Mouse (Mus musculus) stomach, postnatal 0 days (tissue): ENCODE data around the gene Lin28a.

Experiments
- CTCF ChIP-seq: IDR thresholded peaks from 2 replicates; pipeline ENCODE4 v1.5.1; 2016; ENCODE audit warnings: antibody characterized with exemption, low read depth, mild to moderate bottlenecking, moderate library complexity
- EP300 ChIP-seq: optimal IDR thresholded peaks from 2 replicates; pipeline ENCODE3; 2016; ENCODE audit warnings: antibody characterized with exemption

DNA sequence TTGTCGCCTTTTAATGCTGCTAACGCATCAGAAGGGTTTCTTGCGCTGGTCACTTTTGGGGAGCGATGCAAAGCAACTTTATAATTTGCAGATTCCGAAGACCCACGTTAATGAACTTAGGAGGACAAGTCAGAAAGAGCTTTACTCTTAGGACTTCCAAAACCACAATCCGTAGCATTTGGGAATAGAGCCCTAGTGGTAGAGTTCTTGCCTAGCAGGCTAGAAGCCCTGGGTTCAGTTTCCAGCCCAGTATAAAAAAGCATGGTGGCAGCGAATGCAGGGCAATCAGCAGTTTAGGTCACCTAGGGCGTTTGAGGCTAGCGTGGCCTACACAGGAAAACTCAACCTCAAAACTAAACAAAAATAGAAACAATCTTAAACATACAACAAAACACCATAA is 16.9 kb downstream of the Lin28a start:
- TF ChIP-seq CTCF (no peak), EP300 (no peak)
